Mouse (Mus musculus): ENCODE data around the gene Tmem239.

- no peak for TF ChIP-seq CTCF (IDR thresholded peaks at IDR 0.05; ENCODE audit: control insufficient read depth, insufficient read depth, insufficient replicate concordance, low read depth, low read length)
- no peak for TF ChIP-seq POLR2A (IDR thresholded peaks at IDR 0.05; ENCODE audit: control insufficient read depth, low read depth, low read length)
Measured at GRCm38 (mm10) chr2:130383895-130384294, 22.4 kb upstream of the Tmem239 start.

All from testis, adult 2 months (tissue).